Mouse (Mus musculus) myocyte (in vitro differentiated cells): Measurements from ENCODE around the gene Myadm.

Experiments used
- CEBPB ChIP-seq: IDR thresholded peaks from 2 replicates; pipeline ENCODE4 v1.6.1; 2011; ENCODE audit warnings: mild to moderate bottlenecking, moderate library complexity; ENCODE audit not compliant: poor library complexity, insufficient read depth, severe bottlenecking
- E2F4 ChIP-seq: IDR thresholded peaks from one replicate; pipeline ENCODE4 v1.6.1; 2011; ENCODE audit warnings: mild to moderate bottlenecking, control low read depth, moderate library complexity; ENCODE audit not compliant: insufficient read depth
- MAX ChIP-seq: IDR thresholded peaks from one replicate; pipeline ENCODE4 v1.6.1; 2011; ENCODE audit warnings: low read depth, mild to moderate bottlenecking, control low read depth
- MYOD1 ChIP-seq, 3 experiments: IDR thresholded peaks; one replicate each; pipeline ENCODE4 v1.6.1; 2011; ENCODE audit warnings: control low read depth in 2 of 3, low read depth in 2 of 3, mild to moderate bottlenecking in 2 of 3, moderate library complexity in 1 of 3; ENCODE audit not compliant: insufficient read length in 2 of 3, control insufficient read depth in 1 of 3
- POLR2A ChIP-seq: IDR thresholded peaks from one replicate; pipeline ENCODE4 v1.6.1; 2011; ENCODE audit warnings: low read depth, mild to moderate bottlenecking, control low read depth, moderate library complexity; ENCODE audit not compliant: insufficient read length
- POLR2AphosphoS2 ChIP-seq: IDR thresholded peaks from one replicate; pipeline ENCODE4 v1.6.1; 2011; ENCODE audit warnings: low read depth, control low read depth; ENCODE audit not compliant: insufficient read length
- SRF ChIP-seq: IDR thresholded peaks from one replicate; pipeline ENCODE4 v1.6.1; 2011; ENCODE audit warnings: low read depth; ENCODE audit not compliant: control insufficient read depth, insufficient read length
- USF1 ChIP-seq: IDR thresholded peaks from one replicate; pipeline ENCODE4 v1.6.1; 2011; ENCODE audit warnings: low read depth, mild to moderate bottlenecking, control low read depth, moderate library complexity

DNA sequence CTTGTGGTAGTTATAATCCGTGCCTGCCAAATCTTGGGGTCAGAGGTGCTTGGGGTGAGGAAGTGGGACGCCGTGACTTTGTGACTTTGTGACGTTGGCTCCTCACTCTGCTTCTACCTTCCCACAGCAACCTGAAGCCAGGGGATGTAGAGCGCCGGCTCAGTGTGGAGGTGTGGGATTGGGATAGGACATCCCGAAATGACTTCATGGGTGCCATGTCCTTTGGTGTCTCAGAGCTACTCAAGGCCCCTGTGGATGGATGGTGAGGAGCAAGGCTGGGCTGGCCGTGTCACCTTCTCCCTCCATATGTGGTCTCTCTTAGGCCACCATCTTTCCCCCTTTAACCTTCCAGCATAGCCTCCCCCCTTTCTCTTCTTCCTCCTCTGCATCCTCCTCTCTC is 24.7 kb downstream of the Myadm start:
- TF ChIP-seq MAX (no peak), POLR2A (no peak), SRF (no peak), CEBPB (no peak), MYOD1 (IDR thresholded peaks at IDR 0.05; ENCODE audit: control insufficient read depth in 1 of 3, insufficient read length in 2 of 3, low read depth in 2 of 3) (no peak), POLR2AphosphoS2 (no peak), USF1 (no peak), E2F4 (no peak)
